Mouse (Mus musculus) liver, embryonic 15.5 days (tissue): ENCODE measurements around the gene Ndufa11. TPM values are rescaled to one million over a fixed set of nuclear protein-coding genes. Genes with fewer than 3 reads are reported as not detected.

Experiments used
- polyA plus RNA-seq: library from polyadenylated mRNA; unstranded; fragments of >200 nt; fragmentation: Nextera tagmentation; extraction: Ambion mirVana; gene quantifications from 2 replicates; pipeline ENCODE4 v1.2.1, GENCODE M21; 2015

The Ndufa11 gene
- polyA plus RNA-seq, 1 experiment from 2014 or later: 226 TPM

Other genes with a start within 250 kb of the Ndufa11 start
- 5.5 and 6.1 TPM in 2 replicates for gene Ptprs, start 241.3 kb upstream of the Ndufa11 start, polyA plus RNA-seq
- gene Znrf4, start 205.3 kb upstream of the Ndufa11 start, polyA plus RNA-seq: not detected in 2 replicates
- gene Gm20219, start 163.4 kb upstream of the Ndufa11 start, polyA plus RNA-seq: 0.12 and 0.15 TPM in 2 replicates
- gene Safb2, start 133.2 kb upstream of the Ndufa11 start, polyA plus RNA-seq: 31.2 and 34.8 TPM in 2 replicates
- 36.3 and 40.4 TPM in 2 replicates for gene Safb, start 132.9 kb upstream of the Ndufa11 start, polyA plus RNA-seq
- 125 and 143 TPM in 2 replicates for gene 2410015M20Rik, start 108.0 kb upstream of the Ndufa11 start, polyA plus RNA-seq
- gene Rpl36, start 104.4 kb upstream of the Ndufa11 start, polyA plus RNA-seq: 745 and 882 TPM in 2 replicates
- 36.9 and 44.5 TPM in 2 replicates for gene Lonp1, start 90.9 kb upstream of the Ndufa11 start, polyA plus RNA-seq
- 0.30 and 0.44 TPM in 2 replicates for gene Catsperd, start 89.6 kb upstream of the Ndufa11 start, polyA plus RNA-seq
- 40.8 and 42.6 TPM in 2 replicates for gene Ranbp3, start 44.5 kb upstream of the Ndufa11 start, polyA plus RNA-seq
- 2.4 and 2.6 TPM in 2 replicates for gene Vmac, start 255 bp downstream of the Ndufa11 start, polyA plus RNA-seq
- gene Nrtn, start 39.8 kb downstream of the Ndufa11 start, polyA plus RNA-seq: 1.1 and 1.6 TPM in 2 replicates
- 12.5 and 14.4 TPM in 2 replicates for gene Dus3l, start 47.0 kb downstream of the Ndufa11 start, polyA plus RNA-seq
- 0.23 and 0.60 TPM in 2 replicates for gene Prr22, start 52.5 kb downstream of the Ndufa11 start, polyA plus RNA-seq
- gene Rfx2, start 113.2 kb downstream of the Ndufa11 start, polyA plus RNA-seq: 11.9 and 14.6 TPM in 2 replicates
- not detected in 2 replicates for gene Acsbg2, start 156.7 kb downstream of the Ndufa11 start, polyA plus RNA-seq
- 0.03 and 0.07 TPM in 2 replicates for gene 1700061G19Rik, start 157.7 kb downstream of the Ndufa11 start, polyA plus RNA-seq
- 9.0 and 10.2 TPM in 2 replicates for gene Mllt1, start 217.6 kb downstream of the Ndufa11 start, polyA plus RNA-seq